Comparison of ENCODE assay signal across 8 mouse cellular contexts in genomic region chr9:107984052-107984753, GRCm38 (mm10). TPM values are rescaled to one million over a fixed set of nuclear protein-coding genes. Genes with fewer than 3 reads are reported as not detected.
A peak's percentile ranks its signal among the peaks of the same experiment; 100 is the strongest.
DNase-seq lines count a peak whose midpoint lies in the region; ATAC-seq lines count a peak whose summit lies in the region.

No protein-coding gene starts in this region.

- no peaks in the 10 kb centered on the region for H3K36me3 ChIP-seq in lung, embryonic 16.5 days (ENCODE audit: control insufficient read depth, insufficient read depth, low read length)
- H3K36me3 ChIP-seq in forebrain, embryonic 15.5 days: no peaks in the 10 kb centered on the region
- no peaks in the 10 kb centered on the region for H3K36me3 ChIP-seq in neural tube, embryonic 12.5 days

- H3K4me3 ChIP-seq in lung, embryonic 16.5 days (ENCODE audit: low read length): peak overlapping the region; percentile 74
- H3K4me3 ChIP-seq in forebrain, embryonic 15.5 days: no peak overlapping the region
- H3K4me3 ChIP-seq in neural tube, embryonic 12.5 days: peak overlapping the region; percentile 62

- no peaks in the 10 kb centered on the region for H3K9me3 ChIP-seq in lung, embryonic 16.5 days (ENCODE audit: control insufficient read depth, low read length)
- H3K9me3 ChIP-seq in forebrain, embryonic 15.5 days: no peaks in the 10 kb centered on the region
- no peaks in the 10 kb centered on the region for H3K9me3 ChIP-seq in neural tube, embryonic 12.5 days

- H3K4me1 ChIP-seq in lung, embryonic 16.5 days (replicated peaks; ENCODE audit: control insufficient read depth, insufficient read depth, low read length): peaks cover 40% of the 10 kb centered on the region
- peaks cover 34% of the 10 kb centered on the region for H3K4me1 ChIP-seq in forebrain, embryonic 15.5 days
- peaks cover 40% of the 10 kb centered on the region for H3K4me1 ChIP-seq in neural tube, embryonic 12.5 days

- peak overlapping the region; percentile 86 for H3K4me2 ChIP-seq in lung, embryonic 16.5 days (ENCODE audit: low read depth, low read length)
- peak overlapping the region; percentile 67 for H3K4me2 ChIP-seq in forebrain, embryonic 15.5 days (replicated peaks)
- H3K4me2 ChIP-seq in neural tube, embryonic 12.5 days (replicated peaks): peak overlapping the region; percentile 88

- WGBS in lung, embryonic 16.5 days: 29% methylated on average over 19 of the region's 19 CpGs
- WGBS in forebrain, embryonic 15.5 days: 80% methylated on average over 19 of the region's 19 CpGs
- WGBS in neural tube, embryonic 12.5 days: 66% methylated on average over 19 of the region's 19 CpGs

- no peaks in the 10 kb centered on the region for H3K27me3 ChIP-seq in lung, embryonic 16.5 days (ENCODE audit: control insufficient read depth, insufficient read depth, low read depth, low read length)
- no peaks in the 10 kb centered on the region; the same call in 1 of the 2 replicates for H3K27me3 ChIP-seq in forebrain, embryonic 15.5 days
- H3K27me3 ChIP-seq in neural tube, embryonic 12.5 days (replicated peaks): peaks cover 24% of the 10 kb centered on the region

- no peak for DNase-seq in lung, postnatal 25 days (ENCODE audit: low spot score)
- peak; percentile 51 for DNase-seq in kidney, postnatal 10 days
- no peak for DNase-seq in retina, embryonic 14.5 days (ENCODE audit: low spot score)
- DNase-seq in left cerebral cortex, adult 8-10 months (ENCODE audit: low spot score in 2 of 2): no peak
- DNase-seq in layer of hippocampus, adult 9-10 months (ENCODE audit: low spot score): no peak

- H3K9ac ChIP-seq in lung, embryonic 16.5 days (ENCODE audit: low read length): peak overlapping the region; percentile 82
- no peak overlapping the region for H3K9ac ChIP-seq in forebrain, embryonic 15.5 days (replicated peaks)
- 0 out of 2 replicates have a peak overlapping the region, but pooled peaks have one; percentile 17 for H3K9ac ChIP-seq in neural tube, embryonic 12.5 days

- H3K27ac ChIP-seq in lung, embryonic 16.5 days (ENCODE audit: low read length): peak overlapping the region; percentile 100
- H3K27ac ChIP-seq in forebrain, embryonic 15.5 days (replicated peaks): no peak overlapping the region
- 0 out of 2 replicates have a peak overlapping the region, but pooled peaks have one; percentile 1 for H3K27ac ChIP-seq in neural tube, embryonic 12.5 days

- ATAC-seq in lung, embryonic 16.5 days (ENCODE audit: low read depth): no peak
- ATAC-seq in forebrain, embryonic 15.5 days (replicated peaks): no peak
- ATAC-seq in neural tube, embryonic 12.5 days (ENCODE audit: low FRiP score, low read depth): no peak

RNA-seq across cellular contexts. Expression of gene Gm20661, which starts 1.3 kb away (rescaled TPM):
- 3.4 and 4.8 TPM in 2 replicates for polyA plus RNA-seq in lung, embryonic 16.5 days (2015; fragmentation: Nextera tagmentation; extraction: Ambion mirVana)
- 0.64 and 0.83 TPM in 2 replicates for polyA plus RNA-seq in forebrain, embryonic 15.5 days (2015; fragmentation: Nextera tagmentation; extraction: Ambion mirVana)
- polyA plus RNA-seq in neural tube, embryonic 12.5 days (2016; fragmentation: Nextera tagmentation; extraction: Ambion mirVana): 2.0 and 2.2 TPM in 2 replicates
- total RNA-seq in left cerebral cortex, adult 8-10 months (2022): under 1 TPM in 2 of 4 experiments, not detected in 2; 0.30 to 0.73 TPM

RNA-seq across cellular contexts. Expression of gene Inka1, which starts 1.5 kb away (rescaled TPM):
- polyA plus RNA-seq in lung, embryonic 16.5 days (2015; fragmentation: Nextera tagmentation; extraction: Ambion mirVana): 64.3 and 71.1 TPM in 2 replicates
- polyA plus RNA-seq in forebrain, embryonic 15.5 days (2015; fragmentation: Nextera tagmentation; extraction: Ambion mirVana): 12.6 and 12.8 TPM in 2 replicates
- polyA plus RNA-seq in neural tube, embryonic 12.5 days (2016; fragmentation: Nextera tagmentation; extraction: Ambion mirVana): 39.2 and 42.3 TPM in 2 replicates
- 1 to 10 TPM; 3.9 to 6.8 (median 5.2) TPM for total RNA-seq in left cerebral cortex, adult 8-10 months (2022)

RNA-seq across cellular contexts. Expression of gene Cdhr4, which starts 8.1 kb away (rescaled TPM):
- polyA plus RNA-seq in lung, embryonic 16.5 days (2015; fragmentation: Nextera tagmentation; extraction: Ambion mirVana): 7.7 and 9.4 TPM in 2 replicates
- polyA plus RNA-seq in forebrain, embryonic 15.5 days (2015; fragmentation: Nextera tagmentation; extraction: Ambion mirVana): 0.36 and 1.7 TPM in 2 replicates
- 5.0 and 7.2 TPM in 2 replicates for polyA plus RNA-seq in neural tube, embryonic 12.5 days (2016; fragmentation: Nextera tagmentation; extraction: Ambion mirVana)
- 1 to 10 TPM; 2.5 to 3.9 (median 3.2) TPM for total RNA-seq in left cerebral cortex, adult 8-10 months (2022)

RNA-seq across cellular contexts. Expression of gene Uba7, which starts 8.9 kb away (rescaled TPM):
- 20.6 and 24.2 TPM in 2 replicates for polyA plus RNA-seq in lung, embryonic 16.5 days (2015; fragmentation: Nextera tagmentation; extraction: Ambion mirVana)
- polyA plus RNA-seq in forebrain, embryonic 15.5 days (2015; fragmentation: Nextera tagmentation; extraction: Ambion mirVana): 2.5 and 2.9 TPM in 2 replicates
- polyA plus RNA-seq in neural tube, embryonic 12.5 days (2016; fragmentation: Nextera tagmentation; extraction: Ambion mirVana): 11.7 and 12.2 TPM in 2 replicates
- 1 to 10 TPM; 6.1 to 8.4 (median 6.7) TPM for total RNA-seq in left cerebral cortex, adult 8-10 months (2022)

RNA-seq across cellular contexts. Expression of gene Gm20662, which starts 11.9 kb away (rescaled TPM):
- polyA plus RNA-seq in lung, embryonic 16.5 days (2015; fragmentation: Nextera tagmentation; extraction: Ambion mirVana): 0.36 and 0.75 TPM in 2 replicates
- polyA plus RNA-seq in forebrain, embryonic 15.5 days (2015; fragmentation: Nextera tagmentation; extraction: Ambion mirVana): 0.69 TPM in 1 of 2 replicates, not detected in the other
- polyA plus RNA-seq in neural tube, embryonic 12.5 days (2016; fragmentation: Nextera tagmentation; extraction: Ambion mirVana): 0.89 and 1.5 TPM in 2 replicates
- 1 to 10 TPM; 1.8 to 4.8 (median 4.3) TPM for total RNA-seq in left cerebral cortex, adult 8-10 months (2022)
